Mouse (Mus musculus): Measurements from ENCODE around the gene Ccdc34. TPM values are rescaled to one million over a fixed set of nuclear protein-coding genes. Genes with fewer than 3 reads are reported as not detected.

Ccdc34 gene
- polyA plus RNA-seq, 1 experiment: 45.9 TPM

DNA sequence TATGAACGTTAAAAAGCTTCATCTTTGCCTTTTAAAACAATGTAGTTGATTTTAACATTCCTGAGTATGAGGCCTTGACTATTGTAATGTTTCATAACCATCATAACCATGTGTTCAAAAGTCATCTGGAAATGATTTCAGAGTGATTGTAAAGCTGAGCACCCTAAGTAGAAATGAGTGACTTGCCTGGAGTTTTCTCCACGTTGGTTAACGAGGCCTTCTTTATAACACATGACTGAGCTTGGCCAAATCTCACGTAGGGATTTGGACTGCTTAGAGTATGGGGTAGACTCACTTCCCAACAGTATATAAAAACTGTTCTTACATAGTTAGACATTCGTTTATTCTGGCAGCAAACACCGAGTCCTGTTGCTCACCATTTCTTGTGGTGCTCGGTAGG, 44.7 kb upstream of the Ccdc34 start:
- Histone ChIP-seq H3K27ac (ENCODE audit: insufficient read depth, low read length) (no peak overlapping the region), H3K27me3 (ENCODE audit: control insufficient read depth, insufficient read depth, low read length, poor library complexity, severe bottlenecking) (no peaks in the 10 kb centered on the region), H3K4me1 (ENCODE audit: control insufficient read depth, insufficient read depth, low read length) (peaks cover 2% of the 10 kb centered on the region), H3K9me3 (replicated peaks; ENCODE audit: control insufficient read depth, insufficient read depth, low read length, poor library complexity, severe bottlenecking) (no peaks in the 10 kb centered on the region), H3K36me3 (ENCODE audit: control insufficient read depth, insufficient read depth, low read length, poor library complexity, severe bottlenecking) (peaks cover 4% of the 10 kb centered on the region), H3K9ac (ENCODE audit: low read depth, poor library complexity, severe bottlenecking) (no peak overlapping the region), H3K4me3 (ENCODE audit: low read depth, low read length) (no peak overlapping the region)
- TF ChIP-seq CTCF (IDR thresholded peaks at IDR 0.05; ENCODE audit: low read depth, low read length) (no peak), POLR2A (IDR thresholded peaks at IDR 0.05; ENCODE audit: insufficient read depth, low read length) (no peak), EP300 (IDR thresholded peaks at IDR 0.05; ENCODE audit: insufficient read depth, low read depth, low read length) (no peak)

DNA sequence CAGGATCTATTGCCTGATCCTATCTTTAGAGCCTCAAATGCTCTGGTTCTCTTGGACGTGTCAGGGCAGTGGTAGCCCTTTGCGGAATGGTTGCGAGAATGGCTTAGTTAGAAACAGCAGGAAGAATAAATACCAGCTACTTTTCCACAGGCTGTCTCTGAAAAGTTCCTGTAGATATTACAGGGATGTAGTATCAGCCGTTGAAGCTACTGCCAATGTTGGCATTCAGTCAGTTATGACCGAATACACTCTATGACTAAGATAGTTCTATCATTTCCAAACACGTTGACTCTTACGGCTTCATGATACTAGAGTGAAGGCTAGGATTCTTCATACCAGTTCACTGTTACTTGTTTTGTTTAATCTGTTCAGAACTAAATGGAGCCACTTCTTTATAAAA, 42.8 kb upstream of the Ccdc34 start:
- TF ChIP-seq POLR2A (IDR thresholded peaks at IDR 0.05; ENCODE audit: insufficient read depth, low read length) (no peak), CTCF (IDR thresholded peaks at IDR 0.05; ENCODE audit: low read depth, low read length) (no peak), EP300 (IDR thresholded peaks at IDR 0.05; ENCODE audit: insufficient read depth, low read depth, low read length) (no peak)
- peaks cover 2% of the 10 kb centered on the region for H3K4me1 ChIP-seq (ENCODE audit: control insufficient read depth, insufficient read depth, low read length)
- no peak overlapping the region for H3K27ac ChIP-seq (ENCODE audit: insufficient read depth, low read length)
- H3K9me3 ChIP-seq (replicated peaks; ENCODE audit: control insufficient read depth, insufficient read depth, low read length, poor library complexity, severe bottlenecking): no peaks in the 10 kb centered on the region
- H3K27me3 ChIP-seq (ENCODE audit: control insufficient read depth, insufficient read depth, low read length, poor library complexity, severe bottlenecking): no peaks in the 10 kb centered on the region
- no peak overlapping the region for H3K9ac ChIP-seq (ENCODE audit: low read depth, poor library complexity, severe bottlenecking)
- H3K36me3 ChIP-seq (ENCODE audit: control insufficient read depth, insufficient read depth, low read length, poor library complexity, severe bottlenecking): peaks cover 4% of the 10 kb centered on the region
- H3K4me3 ChIP-seq (ENCODE audit: low read depth, low read length): no peak overlapping the region

DNA sequence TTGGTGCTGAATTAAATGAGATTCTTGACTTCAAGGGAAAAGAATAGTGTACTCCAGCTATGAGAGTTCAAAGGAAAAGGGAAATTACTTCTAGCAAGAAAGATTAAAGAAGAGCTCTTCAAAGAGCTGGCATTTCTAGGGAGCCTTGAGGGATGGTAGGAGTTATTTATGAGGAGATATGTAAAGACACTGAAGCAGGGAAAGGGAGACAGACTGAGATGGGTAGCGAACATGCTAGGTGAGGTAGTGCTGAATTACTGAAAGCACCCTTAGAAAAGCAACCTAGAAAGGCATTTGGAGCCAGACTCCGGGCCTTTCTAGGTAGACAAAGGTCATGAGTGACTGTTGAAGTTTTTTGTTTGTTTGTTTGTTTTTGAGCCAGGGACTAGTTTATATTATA, 41.4 kb upstream of the Ccdc34 start:
- no peak overlapping the region for H3K27ac ChIP-seq (ENCODE audit: insufficient read depth, low read length)
- no peaks in the 10 kb centered on the region for H3K9me3 ChIP-seq (replicated peaks; ENCODE audit: control insufficient read depth, insufficient read depth, low read length, poor library complexity, severe bottlenecking)
- TF ChIP-seq CTCF (IDR thresholded peaks at IDR 0.05; ENCODE audit: low read depth, low read length): no peak
- no peak for TF ChIP-seq POLR2A (IDR thresholded peaks at IDR 0.05; ENCODE audit: insufficient read depth, low read length)
- H3K4me1 ChIP-seq (ENCODE audit: control insufficient read depth, insufficient read depth, low read length): peaks cover 2% of the 10 kb centered on the region
- H3K27me3 ChIP-seq (ENCODE audit: control insufficient read depth, insufficient read depth, low read length, poor library complexity, severe bottlenecking): no peaks in the 10 kb centered on the region
- peaks cover 4% of the 10 kb centered on the region for H3K36me3 ChIP-seq (ENCODE audit: control insufficient read depth, insufficient read depth, low read length, poor library complexity, severe bottlenecking)
- no peak overlapping the region for H3K9ac ChIP-seq (ENCODE audit: low read depth, poor library complexity, severe bottlenecking)
- H3K4me3 ChIP-seq (ENCODE audit: low read depth, low read length): no peak overlapping the region

DNA sequence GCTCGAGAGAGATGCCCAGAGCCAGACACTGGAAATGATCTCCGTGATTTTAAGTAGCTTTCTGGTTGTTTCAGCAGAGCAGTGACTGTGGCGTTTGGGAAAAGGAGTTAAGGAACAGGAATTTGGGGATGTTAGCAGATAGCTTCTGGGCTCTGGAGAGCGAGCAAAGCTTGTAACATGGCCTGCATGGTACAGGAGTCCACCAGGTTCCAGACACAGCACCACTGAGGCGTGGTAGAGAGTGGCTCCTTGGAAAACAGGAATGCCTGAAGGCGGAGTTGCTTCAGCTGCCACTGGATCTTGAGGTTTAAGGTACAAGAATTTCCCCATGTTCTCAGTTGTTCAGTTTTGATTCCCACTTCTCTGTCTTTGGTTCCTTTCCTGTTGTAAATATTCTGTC, 40.3 kb upstream of the Ccdc34 start:
- TF ChIP-seq POLR2A (IDR thresholded peaks at IDR 0.05; ENCODE audit: insufficient read depth, low read length) (no peak), CTCF (IDR thresholded peaks at IDR 0.05; ENCODE audit: low read depth, low read length) (no peak), EP300 (IDR thresholded peaks at IDR 0.05; ENCODE audit: insufficient read depth, low read depth, low read length) (no peak)
- Histone ChIP-seq H3K36me3 (ENCODE audit: control insufficient read depth, insufficient read depth, low read length, poor library complexity, severe bottlenecking) (peaks cover 4% of the 10 kb centered on the region), H3K9me3 (replicated peaks; ENCODE audit: control insufficient read depth, insufficient read depth, low read length, poor library complexity, severe bottlenecking) (no peaks in the 10 kb centered on the region), H3K9ac (ENCODE audit: low read depth, poor library complexity, severe bottlenecking) (no peak overlapping the region), H3K4me3 (ENCODE audit: low read depth, low read length) (no peak overlapping the region), H3K27me3 (ENCODE audit: control insufficient read depth, insufficient read depth, low read length, poor library complexity, severe bottlenecking) (no peaks in the 10 kb centered on the region), H3K27ac (ENCODE audit: insufficient read depth, low read length) (no peak overlapping the region), H3K4me1 (ENCODE audit: control insufficient read depth, insufficient read depth, low read length) (peaks cover 2% of the 10 kb centered on the region)

DNA sequence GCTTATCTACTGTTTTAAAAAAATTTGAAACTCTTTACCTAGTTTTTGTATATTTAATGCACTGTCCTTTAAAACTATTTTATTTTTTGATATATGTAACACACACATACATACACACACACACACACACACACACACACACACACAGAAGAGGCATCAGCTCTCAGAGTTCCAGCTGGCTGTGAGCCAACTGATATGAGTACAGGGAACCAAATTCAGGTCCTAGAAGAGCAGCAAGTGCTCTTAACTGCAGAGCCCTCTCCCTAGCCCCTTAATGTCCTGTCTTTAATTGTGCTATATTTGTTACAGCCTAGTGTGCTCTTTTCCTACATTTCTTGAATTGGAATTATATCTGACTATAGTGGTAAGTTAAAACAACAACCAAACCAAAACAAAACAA, 38.4 kb upstream of the Ccdc34 start:
- H3K4me1 ChIP-seq (ENCODE audit: control insufficient read depth, insufficient read depth, low read length): peaks cover 2% of the 10 kb centered on the region
- H3K27me3 ChIP-seq (ENCODE audit: control insufficient read depth, insufficient read depth, low read length, poor library complexity, severe bottlenecking): no peaks in the 10 kb centered on the region
- no peaks in the 10 kb centered on the region for H3K9me3 ChIP-seq (replicated peaks; ENCODE audit: control insufficient read depth, insufficient read depth, low read length, poor library complexity, severe bottlenecking)
- TF ChIP-seq EP300 (IDR thresholded peaks at IDR 0.05; ENCODE audit: insufficient read depth, low read depth, low read length) (no peak), CTCF (IDR thresholded peaks at IDR 0.05; ENCODE audit: low read depth, low read length) (no peak), POLR2A (IDR thresholded peaks at IDR 0.05; ENCODE audit: insufficient read depth, low read length) (no peak)
- H3K9ac ChIP-seq (ENCODE audit: low read depth, poor library complexity, severe bottlenecking): no peak overlapping the region
- no peak overlapping the region for H3K4me3 ChIP-seq (ENCODE audit: low read depth, low read length)
- H3K27ac ChIP-seq (ENCODE audit: insufficient read depth, low read length): no peak overlapping the region
- peaks cover 5% of the 10 kb centered on the region for H3K36me3 ChIP-seq (ENCODE audit: control insufficient read depth, insufficient read depth, low read length, poor library complexity, severe bottlenecking)

DNA sequence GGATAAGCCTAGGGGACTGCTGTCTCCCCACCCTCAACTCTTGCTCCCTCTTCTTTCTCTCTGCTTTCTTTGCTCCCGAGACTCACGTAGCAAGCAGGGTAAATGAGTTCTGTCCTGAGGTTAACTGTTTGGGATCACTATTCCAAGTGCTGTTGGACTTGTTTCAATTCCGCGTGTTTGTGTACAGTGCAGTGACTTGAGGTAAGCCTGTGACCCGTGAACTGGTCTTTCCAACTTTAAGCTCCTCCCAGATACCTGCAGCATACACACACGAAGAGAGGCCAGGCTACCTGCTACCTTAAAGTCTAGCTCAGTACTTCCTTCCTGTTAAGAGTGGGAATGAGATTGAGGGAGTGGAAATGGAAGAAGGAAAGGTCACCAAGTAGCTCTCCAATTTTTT, 34.2 kb upstream of the Ccdc34 start:
- no peaks in the 10 kb centered on the region for H3K27me3 ChIP-seq (ENCODE audit: control insufficient read depth, insufficient read depth, low read length, poor library complexity, severe bottlenecking)
- no peak overlapping the region for H3K9ac ChIP-seq (ENCODE audit: low read depth, poor library complexity, severe bottlenecking)
- no peak overlapping the region for H3K27ac ChIP-seq (ENCODE audit: insufficient read depth, low read length)
- TF ChIP-seq CTCF (IDR thresholded peaks at IDR 0.05; ENCODE audit: low read depth, low read length): no peak
- no peak for TF ChIP-seq POLR2A (IDR thresholded peaks at IDR 0.05; ENCODE audit: insufficient read depth, low read length)
- no peak for TF ChIP-seq EP300 (IDR thresholded peaks at IDR 0.05; ENCODE audit: insufficient read depth, low read depth, low read length)
- no peak overlapping the region for H3K4me3 ChIP-seq (ENCODE audit: low read depth, low read length)
- H3K9me3 ChIP-seq (replicated peaks; ENCODE audit: control insufficient read depth, insufficient read depth, low read length, poor library complexity, severe bottlenecking): no peaks in the 10 kb centered on the region
- peaks cover 6% of the 10 kb centered on the region; the same call in 1 of the 2 replicates for H3K36me3 ChIP-seq (ENCODE audit: control insufficient read depth, insufficient read depth, low read length, poor library complexity, severe bottlenecking)
- H3K4me1 ChIP-seq (ENCODE audit: control insufficient read depth, insufficient read depth, low read length): no peaks in the 10 kb centered on the region

All from ES-Bruce4 (cell line).